Mouse (Mus musculus) CH12.LX (cell line): ENCODE data around the gene Phf20. TPM values are rescaled to one million over a fixed set of nuclear protein-coding genes. Genes with fewer than 3 reads are reported as not detected.

Source experiments
- DNase-seq: peaks from one replicate; pipeline ENCODE4 v3.0.0-alpha.2; 2013; ENCODE audit errors: extremely low read depth
- H3K27ac ChIP-seq: 2 replicates; pipeline ENCODE4 v1.5.1; 2012; ENCODE audit warnings: low read depth, mild to moderate bottlenecking, control low read depth, moderate library complexity; ENCODE audit not compliant: insufficient read depth
- H3K27me3 ChIP-seq: replicated peaks from 2 replicates; pipeline ENCODE3; 2012; ENCODE audit warnings: inconsistent platforms
- H3K36me3 ChIP-seq, 2 experiments: replicated peaks in 1 of 2; 2 replicates each; pipeline versions ENCODE3 to v1.6.1; 2012; ENCODE audit warnings: inconsistent platforms in 1 of 2, low read length in 1 of 2, mild to moderate bottlenecking in 1 of 2, mixed read lengths in 1 of 2, moderate library complexity in 1 of 2; ENCODE audit not compliant: control insufficient read depth in 1 of 2, insufficient read depth in 1 of 2
- H3K4me1 ChIP-seq, 2 experiments: 2 replicates each; pipeline ENCODE4 v1.6.1; 2012; ENCODE audit warnings: inconsistent platforms in 1 of 2, moderate library complexity in 1 of 2; ENCODE audit not compliant: insufficient read depth in 2 of 2, control insufficient read depth in 1 of 2
- H3K4me2 ChIP-seq: 2 replicates; pipeline ENCODE4 v1.6.1; 2012; ENCODE audit warnings: low read depth, mild to moderate bottlenecking, control low read depth; ENCODE audit not compliant: poor library complexity, insufficient read depth, severe bottlenecking
- H3K4me3 ChIP-seq, 3 experiments: fragments of 150-350 bp in 1 of 3; sonication (generic) in 1 of 3; replicated peaks in 1 of 3; 2 replicates each; pipeline versions ENCODE3 to v1.5.1; 2011 to 2012; ENCODE audit warnings: low read depth in 2 of 3, low read length in 2 of 3, mild to moderate bottlenecking in 2 of 3, moderate library complexity in 2 of 3, control low read depth in 1 of 3, improper control_type of control experiment in 1 of 3, inconsistent platforms in 1 of 3, mixed read lengths in 1 of 3; ENCODE audit not compliant: poor library complexity in 1 of 3
- H3K79me2 ChIP-seq: replicated peaks from 2 replicates; pipeline ENCODE4 v1.6.1; 2012; ENCODE audit warnings: mild to moderate bottlenecking, moderate library complexity; ENCODE audit not compliant: control insufficient read depth, poor library complexity, insufficient read depth, severe bottlenecking; ENCODE audit errors: extremely low read depth
- H3K9ac ChIP-seq: 2 replicates; pipeline ENCODE4 v1.6.1; 2012; ENCODE audit warnings: low read depth, mild to moderate bottlenecking, control low read depth, moderate library complexity; ENCODE audit not compliant: insufficient read depth
- H3K9me3 ChIP-seq: replicated peaks from 2 replicates; pipeline ENCODE3; 2012; ENCODE audit warnings: low read length, inconsistent platforms, mixed read lengths
- BHLHE40 ChIP-seq: IDR thresholded peaks from 2 replicates; pipeline ENCODE4 v1.6.1; 2011; ENCODE audit warnings: mild to moderate bottlenecking, low read depth, low read length, improper control_type of control experiment
- CHD1 ChIP-seq: IDR thresholded peaks from 2 replicates; pipeline ENCODE4 v1.6.1; 2012; ENCODE audit warnings: low read depth, low read length, improper control_type of control experiment, inconsistent platforms
- ETS1 ChIP-seq: conservative IDR thresholded peaks from 2 replicates; pipeline ENCODE4 v1.6.1; 2012; ENCODE audit warnings: low read depth, mild to moderate bottlenecking, inconsistent platforms, low read length, improper control_type of control experiment, moderate library complexity
- HCFC1 ChIP-seq: IDR thresholded peaks from 2 replicates; pipeline ENCODE4 v1.6.1; 2012; ENCODE audit warnings: low read depth, mild to moderate bottlenecking, inconsistent platforms, low read length, improper control_type of control experiment
- IRF4 ChIP-seq: IDR thresholded peaks from 2 replicates; pipeline ENCODE4 v1.6.1; 2014; ENCODE audit warnings: low read depth, mild to moderate bottlenecking, inconsistent platforms, low read length, improper control_type of control experiment
- KAT2A ChIP-seq: IDR thresholded peaks from 2 replicates; pipeline ENCODE4 v1.6.1; 2012; ENCODE audit warnings: low read length, improper control_type of control experiment, inconsistent platforms; ENCODE audit not compliant: insufficient replicate concordance
- MAFK ChIP-seq: IDR thresholded peaks from 2 replicates; pipeline ENCODE4 v1.6.1; 2011; ENCODE audit warnings: low read length, improper control_type of control experiment; ENCODE audit not compliant: insufficient replicate concordance
- MAX ChIP-seq: IDR thresholded peaks from 2 replicates; pipeline ENCODE4 v1.6.1; 2011; ENCODE audit warnings: low read length, improper control_type of control experiment
- MYC ChIP-seq: IDR thresholded peaks from 2 replicates; pipeline ENCODE4 v1.6.1; 2011; ENCODE audit warnings: low read depth, mild to moderate bottlenecking, improper control_type of control experiment, low read length
- NELFE ChIP-seq: IDR thresholded peaks from 2 replicates; pipeline ENCODE4 v1.6.1; 2011; ENCODE audit warnings: low read depth, low read length, improper control_type of control experiment
- PAX5 ChIP-seq: IDR thresholded peaks from 2 replicates; pipeline ENCODE4 v1.6.1; 2012; ENCODE audit warnings: low read length, inconsistent platforms, mixed read lengths
- POLR2AphosphoS2 ChIP-seq: IDR thresholded peaks from 2 replicates; pipeline ENCODE4 v1.6.1; 2011; ENCODE audit warnings: low read depth, low read length, improper control_type of control experiment
- RAD21 ChIP-seq: IDR thresholded peaks from 2 replicates; pipeline ENCODE4 v1.6.1; 2011; ENCODE audit warnings: low read depth, mild to moderate bottlenecking, low read length, improper control_type of control experiment, moderate library complexity
- SIN3A ChIP-seq: IDR thresholded peaks from 2 replicates; pipeline ENCODE4 v1.6.1; 2012; ENCODE audit warnings: low read length, improper control_type of control experiment, inconsistent platforms
- SMC3 ChIP-seq: IDR thresholded peaks from 2 replicates; pipeline ENCODE4 v1.6.1; 2011; ENCODE audit warnings: low read depth, low read length, improper control_type of control experiment
- TBP ChIP-seq: conservative IDR thresholded peaks from 2 replicates; pipeline ENCODE4 v1.6.1; 2011; ENCODE audit warnings: low read depth, low read length, improper control_type of control experiment
- UBTF ChIP-seq: IDR thresholded peaks from 2 replicates; pipeline ENCODE4 v1.6.1; 2012; ENCODE audit warnings: low read depth, mild to moderate bottlenecking, inconsistent platforms, low read length, improper control_type of control experiment, moderate library complexity
- USF2 ChIP-seq: conservative IDR thresholded peaks from 2 replicates; pipeline ENCODE4 v1.6.1; 2011; ENCODE audit warnings: low read depth, low read length, improper control_type of control experiment
- ZC3H11A ChIP-seq: IDR thresholded peaks from 2 replicates; pipeline ENCODE4 v1.6.1; 2012; ENCODE audit warnings: low read depth, mild to moderate bottlenecking, inconsistent platforms, low read length, improper control_type of control experiment
- ZMIZ1 ChIP-seq: IDR thresholded peaks from 2 replicates; pipeline ENCODE4 v1.6.1; 2012; ENCODE audit warnings: low read depth, mild to moderate bottlenecking, inconsistent platforms, low read length, improper control_type of control experiment
- ZNF384 ChIP-seq: IDR thresholded peaks from 2 replicates; pipeline ENCODE4 v1.6.1; 2012; ENCODE audit warnings: low read depth, low read length, improper control_type of control experiment, inconsistent platforms
- dilution Hi-C: fragments of 300-500 bp; cut with MboI; formaldehyde crosslinking; loops from 2 replicates; pipeline ENCODE4 v1.14.3; 2020; ENCODE audit warnings: low sequenced_read_pairs; ENCODE audit not compliant: extremely low pct_unique_long_range_greater_than_20kb, extremely low pct_ligation_motif_present
- in situ Hi-C: fragments of 300-500 bp; cut with MboI; formaldehyde crosslinking; loops from 3 replicates; pipeline ENCODE4 v1.14.3; 2019; ENCODE audit warnings: low sequenced_read_pairs, low pct_ligation_motif_present, low pct_unique_long_range_greater_than_20kb, mixed read lengths
- polyA plus RNA-seq: library from polyadenylated mRNA; unstranded; fragments of >175 nt; gene quantifications from 2 replicates; pipeline ENCODE4 v1.2.1, GENCODE M21; 2012; ENCODE audit warnings: low read depth; ENCODE audit not compliant: insufficient read length
- total RNA-seq, 2 experiments: library from RNA; depleted of rRNA; stranded (reverse); fragments of 300-350 nt in 1 of 2; fragments of >200 nt in 1 of 2; gene quantifications; 2 replicates each; pipeline ENCODE4 v1.2.3; 2012 to 2014

Gene Phf20
- total and polyA plus RNA-seq, 3 experiments = 11.7 to 17.6 (median 13.3) TPM

DNA sequence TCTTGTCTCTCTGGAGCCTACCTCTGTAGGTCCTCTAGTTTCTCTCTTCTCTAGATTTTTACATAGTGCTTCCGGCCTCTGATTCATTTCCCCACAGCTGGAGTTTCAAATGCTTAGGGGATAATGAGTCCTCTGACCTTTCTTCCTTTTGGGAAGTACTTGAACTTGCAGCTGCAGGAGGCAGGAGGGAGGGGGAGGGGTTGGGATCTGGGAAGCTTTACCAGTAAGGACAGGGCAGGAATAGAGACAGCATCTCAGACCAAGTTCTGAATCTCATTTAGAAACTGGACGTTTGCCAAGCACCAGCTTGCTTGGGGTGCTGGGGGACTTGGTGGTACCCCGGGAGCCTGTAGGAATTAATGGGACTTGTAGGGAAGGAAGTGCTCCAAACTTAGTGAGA lies 3.7 kb downstream of the Phf20 start (continued):
- TF ChIP-seq CHD1 (0 out of 2 replicates have a peak, but pooled peaks have one; percentile 63), ZNF384 (no peak), SIN3A (peak; percentile 61; the same call in 1 of the 2 replicates), ZC3H11A (no peak), KAT2A (no peak), TBP (no peak), ETS1 (peak; percentile 39)

- in situ Hi-C loops = no loop called here
- H3K9me3 ChIP-seq = no peaks in the 10 kb centered on the region
- peaks cover 8 to 37% of the 10 kb centered on the region in 2 experiments for H3K36me3 ChIP-seq
- no peak overlapping the region for H3K4me2 ChIP-seq
- no peak for TF ChIP-seq BHLHE40
- TF ChIP-seq CHD1 = no peak
- TF ChIP-seq HCFC1 = no peak
- peak; percentile 90 for TF ChIP-seq ZNF384
- TF ChIP-seq IRF4 = 0 out of 2 replicates have a peak, but pooled peaks have one; percentile 30
- TF ChIP-seq MYC = peak; percentile 71
- no peak for TF ChIP-seq MAX
- no peak for TF ChIP-seq PAX5
- peaks cover 6 to 46% of the 10 kb centered on the region in 2 experiments; a peak in 3 of 4 replicates for H3K4me1 ChIP-seq
- H3K9ac ChIP-seq = no peak overlapping the region
- H3K27me3 ChIP-seq = no peaks in the 10 kb centered on the region
- no peak overlapping the region for H3K27ac ChIP-seq
- no peak for DNase-seq
- H3K79me2 ChIP-seq = peaks cover 94% of the 10 kb centered on the region
- dilution Hi-C loops = no loop called here
- H3K4me3 ChIP-seq = no peak overlapping the region
Measured at GRCm38 (mm10) chr2:156201486-156201885, 5.2 kb downstream of the Phf20 start.

- peaks cover 14 to 57% of the 10 kb centered on the region in 2 experiments for H3K4me1 ChIP-seq
- H3K4me3 ChIP-seq = no peak overlapping the region
- no peak for DNase-seq
- no peaks in the 10 kb centered on the region for H3K27me3 ChIP-seq
- no peak overlapping the region; the same call in 1 of the 2 replicates for H3K4me2 ChIP-seq
- dilution Hi-C loops = no loop called here
- H3K9me3 ChIP-seq = no peaks in the 10 kb centered on the region
- no peak overlapping the region for H3K9ac ChIP-seq
- peaks cover 96% of the 10 kb centered on the region for H3K79me2 ChIP-seq
- H3K27ac ChIP-seq = peak overlapping the region; percentile 56
- in situ Hi-C loops = no loop called here
- H3K36me3 ChIP-seq = peaks cover 20 to 47% of the 10 kb centered on the region in 2 experiments
- TF ChIP-seq IRF4 = no peak
- no peak for TF ChIP-seq CHD1
- TF ChIP-seq SMC3 = no peak
- no peak for TF ChIP-seq NELFE
- no peak for TF ChIP-seq MAFK
- TF ChIP-seq USF2 = no peak
- no peak for TF ChIP-seq ZMIZ1
- TF ChIP-seq BHLHE40 = no peak
- TF ChIP-seq UBTF = no peak
- no peak for TF ChIP-seq PAX5
- no peak for TF ChIP-seq RAD21
- no peak for TF ChIP-seq POLR2AphosphoS2
- no peak for TF ChIP-seq ZC3H11A
- no peak for TF ChIP-seq ZNF384
Measured at GRCm38 (mm10) chr2:156202848-156203437, 6.7 kb downstream of the Phf20 start.
